ENCODE assay signal across 16 mouse cellular contexts in genomic region chr5:69252366-69252765, GRCm38 (mm10).
DNase-seq lines count a peak whose midpoint lies in the region; ATAC-seq lines count a peak whose summit lies in the region.
"Had no signal": no experiment of that assay in that cellular context is flagged by ENCODE, and none has a peak within 500 bp of the region (broad histone marks: within the 10 kb centered on the region; RNA-seq: fewer than 3 reads in every experiment).

No protein-coding gene starts in this region.

- no peak for DNase-seq in cerebellum, postnatal 4 days (ENCODE audit: low spot score in 2 of 2)
- peak; percentile 26 for DNase-seq in cerebellum, adult 8-10 months
- no peak for DNase-seq in cerebellum, adult 11-12 months
- DNase-seq in brain, adult 2 months (ENCODE audit: low read depth, low spot score): peak; percentile 79
- DNase-seq: adrenal gland, adult 2 months; adrenal gland, postnatal 10 days; adrenal gland, postnatal 25 days; B cell, adult 2 months; embryo, embryonic 11 days; gastrocnemius, adult 2 months had no signal

- peak; percentile 91 for ATAC-seq in cerebellum, adult (ENCODE audit: insufficient number of reproducible peaks, low FRiP score, low TSS enrichment)
- no peak for ATAC-seq in activated CD4-positive, CD25-positive, alpha-beta regulatory T cell, adult 4 months
- ATAC-seq: CD4-positive, CD25-positive, alpha-beta regulatory T cell, adult 4 months; forebrain, embryonic 14.5 days; forebrain, embryonic 16.5 days; Patski had no signal

Comparison
In these comparisons a context has a peak if more than half of its experiments do, and no peak if none do; other contexts are left out.
1. DNase-seq: peak in cerebellum, adult 8-10 months (single experiment) and brain, adult 2 months (single experiment); none in cerebellum, postnatal 4 days (0 of 2) and cerebellum, adult 11-12 months (single experiment).